Mouse (Mus musculus): Measurements from ENCODE around the gene Abl2. TPM values are rescaled to one million over a fixed set of nuclear protein-coding genes. Genes with fewer than 3 reads are reported as not detected.

Abl2 gene
- total and polyA plus RNA-seq, 3 experiments = 10.0 to 19.8 (median 15.5) TPM

- TF ChIP-seq POLR2AphosphoS2 (IDR thresholded peaks at IDR 0.05; ENCODE audit: low read depth, low read length) (0 out of 2 replicates have a peak, but pooled peaks have one; percentile 46), MAZ (IDR thresholded peaks at IDR 0.05; ENCODE audit: low read depth, low read length) (peak; percentile 84; the same call in 1 of the 2 replicates), JUN (IDR thresholded peaks at IDR 0.05; ENCODE audit: insufficient read depth, low read depth, low read length) (0 out of 2 replicates have a peak, but pooled peaks have one; percentile 22), IRF4 (IDR thresholded peaks at IDR 0.05; ENCODE audit: low read depth, low read length) (peak; percentile 37; the same call in 1 of the 2 replicates), E2F4 (IDR thresholded peaks at IDR 0.05; ENCODE audit: insufficient replicate concordance, low read depth, low read length) (no peak), SMC3 (IDR thresholded peaks at IDR 0.05; ENCODE audit: low read depth, low read length) (no peak), PAX5 (IDR thresholded peaks at IDR 0.05; ENCODE audit: low read length) (no peak), RAD21 (IDR thresholded peaks at IDR 0.05; ENCODE audit: low read depth, low read length) (no peak), GABPA (IDR thresholded peaks at IDR 0.05; ENCODE audit: insufficient replicate concordance, low read depth, low read length) (no peak), ZMIZ1 (IDR thresholded peaks at IDR 0.05; ENCODE audit: low read depth, low read length) (no peak; the same call in none of the 2 replicates), ZC3H11A (IDR thresholded peaks at IDR 0.05; ENCODE audit: low read depth, low read length) (no peak), CHD2 (IDR thresholded peaks at IDR 0.05; ENCODE audit: low read length) (0 out of 2 replicates have a peak, but pooled peaks have one; percentile 2), MYC (IDR thresholded peaks at IDR 0.05; ENCODE audit: low read depth, low read length) (peak; percentile 95), ELF1 (IDR thresholded peaks at IDR 0.05; ENCODE audit: low read depth, low read length) (no peak)
Observed at GRCm38 (mm10) chr1:156615381-156616133, 57.0 kb downstream of the Abl2 start (continued).

GRCm38 (mm10) chr1:156616989-156617598 is 58.5 kb downstream of the Abl2 start:
- H3K9me3 ChIP-seq (replicated peaks; ENCODE audit: low read length) = no peaks in the 10 kb centered on the region
- no peaks in the 10 kb centered on the region for H3K27me3 ChIP-seq (replicated peaks)
- peaks cover 54% of the 10 kb centered on the region for H3K79me2 ChIP-seq (replicated peaks; ENCODE audit: control insufficient read depth, extremely low read depth, insufficient read depth, poor library complexity, severe bottlenecking)
- in situ Hi-C loops (cut with MboI; ENCODE audit: low pct_ligation_motif_present, low pct_unique_long_range_greater_than_20kb, low sequenced_read_pairs) (no loop called here), dilution Hi-C loops (cut with MboI; ENCODE audit: extremely low pct_ligation_motif_present, extremely low pct_unique_long_range_greater_than_20kb, low sequenced_read_pairs) (no loop called here)
- peak overlapping the region; percentile 12; the same call in 1 of the 2 replicates for H3K27ac ChIP-seq (ENCODE audit: insufficient read depth, low read depth)
- H3K9ac ChIP-seq (ENCODE audit: insufficient read depth, low read depth) = peak overlapping the region; percentile 38
- peak overlapping the region; percentile 44 to 78 (median 54) for H3K4me3 ChIP-seq (replicated peaks in 1 of 3; ENCODE audit: low read depth in 2 of 3, low read length in 2 of 3, poor library complexity in 1 of 3)
- peak; percentile 43 for DNase-seq (ENCODE audit: extremely low read depth)
- H3K4me1 ChIP-seq (ENCODE audit: control insufficient read depth in 1 of 2, insufficient read depth in 2 of 2) = peaks cover 24 to 52% of the 10 kb centered on the region in 2 experiments
- H3K36me3 ChIP-seq (replicated peaks in 1 of 2; ENCODE audit: control insufficient read depth in 1 of 2, insufficient read depth in 1 of 2, low read length in 1 of 2) = peaks cover 0 to 8% of the 10 kb centered on the region in 2 experiments
- no peak for TF ChIP-seq E2F4 (IDR thresholded peaks at IDR 0.05; ENCODE audit: insufficient replicate concordance, low read depth, low read length)
- no peak for TF ChIP-seq IRF4 (IDR thresholded peaks at IDR 0.05; ENCODE audit: low read depth, low read length)
- no peak for TF ChIP-seq RCOR1 (conservative IDR thresholded peaks at IDR 0.05; ENCODE audit: low read depth, low read length)
- no peak for TF ChIP-seq USF1 (IDR thresholded peaks at IDR 0.05; ENCODE audit: low read depth, low read length)
- no peak for TF ChIP-seq UBTF (IDR thresholded peaks at IDR 0.05; ENCODE audit: low read depth, low read length)
- TF ChIP-seq CHD2 (IDR thresholded peaks at IDR 0.05; ENCODE audit: low read length) = no peak
- TF ChIP-seq PAX5 (IDR thresholded peaks at IDR 0.05; ENCODE audit: low read length) = no peak
- no peak for TF ChIP-seq ZMIZ1 (IDR thresholded peaks at IDR 0.05; ENCODE audit: low read depth, low read length)
- no peak for TF ChIP-seq NRF1 (IDR thresholded peaks at IDR 0.05; ENCODE audit: low read depth, low read length)
- no peak for TF ChIP-seq RAD21 (IDR thresholded peaks at IDR 0.05; ENCODE audit: low read depth, low read length)
- no peak for TF ChIP-seq JUND (conservative IDR thresholded peaks at IDR 0.05; ENCODE audit: low read depth, low read length)
- TF ChIP-seq MAFK (IDR thresholded peaks at IDR 0.05; ENCODE audit: insufficient replicate concordance, low read length) = no peak
- no peak for TF ChIP-seq JUN (IDR thresholded peaks at IDR 0.05; ENCODE audit: insufficient read depth, low read depth, low read length)
- no peak for TF ChIP-seq KAT2A (IDR thresholded peaks at IDR 0.05; ENCODE audit: insufficient replicate concordance, low read length)
- no peak for TF ChIP-seq ZNF384 (IDR thresholded peaks at IDR 0.05; ENCODE audit: low read depth, low read length)
- TF ChIP-seq NELFE (IDR thresholded peaks at IDR 0.05; ENCODE audit: low read depth, low read length) = no peak
- TF ChIP-seq ETS1 (conservative IDR thresholded peaks at IDR 0.05; ENCODE audit: low read depth, low read length) = no peak
- H3K4me2 ChIP-seq (ENCODE audit: insufficient read depth, low read depth, poor library complexity, severe bottlenecking) = peak overlapping the region; percentile 78
